Mouse (Mus musculus) urinary bladder, adult 2 months (tissue): Measurements from ENCODE around the gene Wdr43. TPM values are rescaled to one million over a fixed set of nuclear protein-coding genes. Genes with fewer than 3 reads are reported as not detected.

Experiments
- DNase-seq: peaks from one replicate; pipeline ENCODE4 v3.0.0; 2022; ENCODE audit warnings: low spot score
- polyA plus RNA-seq: library from polyadenylated mRNA; depleted of rRNA; stranded (reverse); fragments of >200 nt; gene quantifications from 2 replicates; pipeline ENCODE4 v1.2.3, GENCODE M21; 2012

Gene Wdr43
- polyA plus RNA-seq, 1 experiment, result 23.5 TPM

- DNase-seq, result peak; percentile 33
These were observed 47.1 kb downstream of the Wdr43 start for GRCm38 (mm10) chr17:71662751-71663250.

- no peak for DNase-seq
These were observed 47.8 kb downstream of the Wdr43 start for GRCm38 (mm10) chr17:71663491-71663890.

- DNase-seq, result no peak
These were observed 48.5 kb downstream of the Wdr43 start for GRCm38 (mm10) chr17:71664172-71664571.

GRCm38 (mm10) chr17:71665201-71665600 lies 49.5 kb downstream of the Wdr43 start:
- DNase-seq, result peak; percentile 10

GRCm38 (mm10) chr17:71669511-71669910 lies 53.8 kb downstream of the Wdr43 start:
- DNase-seq, result no peak

- DNase-seq, result no peak
These were observed 56.3 kb downstream of the Wdr43 start for GRCm38 (mm10) chr17:71671840-71672546.

GRCm38 (mm10) chr17:71673092-71673491 lies 57.4 kb downstream of the Wdr43 start, which contains the start of gene Togaram2:
Togaram2 (plus strand) TSS chr17:71673261.
- DNase-seq, result no peak

GRCm38 (mm10) chr17:71673936-71674335 lies 58.2 kb downstream of the Wdr43 start:
- DNase-seq, result no peak

- DNase-seq, result no peak
These were observed 59.2 kb downstream of the Wdr43 start for GRCm38 (mm10) chr17:71674886-71675285.

GRCm38 (mm10) chr17:71681666-71682065 lies 66.0 kb downstream of the Wdr43 start:
- DNase-seq, result no peak

- DNase-seq, result no peak
These were observed 66.7 kb downstream of the Wdr43 start for GRCm38 (mm10) chr17:71682379-71682778.

GRCm38 (mm10) chr17:71683281-71683680 lies 67.6 kb downstream of the Wdr43 start:
- DNase-seq, result no peak

GRCm38 (mm10) chr17:71684103-71684608 lies 68.5 kb downstream of the Wdr43 start:
- DNase-seq, result no peak

GRCm38 (mm10) chr17:71687436-71687835 lies 71.7 kb downstream of the Wdr43 start:
- no peak for DNase-seq

- DNase-seq, result no peak
These were observed 74.2 kb downstream of the Wdr43 start for GRCm38 (mm10) chr17:71689903-71690302.

GRCm38 (mm10) chr17:71691361-71691875 lies 75.7 kb downstream of the Wdr43 start:
- DNase-seq, result no peak

- DNase-seq, result no peak
These were observed 77.6 kb downstream of the Wdr43 start for GRCm38 (mm10) chr17:71693313-71693712.

- DNase-seq, result no peak
These were observed 78.1 kb downstream of the Wdr43 start for GRCm38 (mm10) chr17:71693780-71694179.

- no peak for DNase-seq
These were observed 79.5 kb downstream of the Wdr43 start for GRCm38 (mm10) chr17:71695151-71695550.

- DNase-seq, result no peak
These were observed 80.1 kb downstream of the Wdr43 start for GRCm38 (mm10) chr17:71695716-71696315.

GRCm38 (mm10) chr17:71696396-71696795 lies 80.7 kb downstream of the Wdr43 start:
- no peak for DNase-seq

- no peak for DNase-seq
These were observed 82.4 kb downstream of the Wdr43 start for GRCm38 (mm10) chr17:71697896-71698618.
